In genomic region chr12:111504904-111505303, GRCm38 (mm10) we compare ENCODE assay signal across 8 mouse cellular contexts. TPM values are rescaled to one million over a fixed set of nuclear protein-coding genes. Genes with fewer than 3 reads are reported as not detected.
DNase-seq lines count a peak whose midpoint lies in the region; ATAC-seq lines count a peak whose summit lies in the region.

No protein-coding gene starts in this region.

- peaks cover 3% of the 10 kb centered on the region for H3K4me1 ChIP-seq in hindbrain, embryonic 16.5 days (ENCODE audit: control insufficient read depth, insufficient read depth, low read depth, low read length)

- WGBS in hindbrain, embryonic 16.5 days, result 3% methylated on average over 12 of the region's 12 CpGs

- H3K9ac ChIP-seq in hindbrain, embryonic 16.5 days (ENCODE audit: low read depth, low read length), result peak overlapping the region; percentile 36; the same call in 1 of the 2 replicates

- H3K4me2 ChIP-seq in hindbrain, embryonic 16.5 days (ENCODE audit: low read length), result peak overlapping the region; percentile 54

- peak; percentile 87 for ATAC-seq in hindbrain, embryonic 16.5 days

- no peaks in the 10 kb centered on the region for H3K36me3 ChIP-seq in hindbrain, embryonic 16.5 days (ENCODE audit: control insufficient read depth, insufficient read depth, low read length)

- no peaks in the 10 kb centered on the region for H3K27me3 ChIP-seq in hindbrain, embryonic 16.5 days (replicated peaks; ENCODE audit: control insufficient read depth, insufficient read depth, low read length)

- H3K4me3 ChIP-seq in hindbrain, embryonic 16.5 days (ENCODE audit: low read length), result peak overlapping the region; percentile 34

- peak overlapping the region; percentile 12; the same call in 1 of the 2 replicates for H3K27ac ChIP-seq in hindbrain, embryonic 16.5 days (ENCODE audit: low read depth, low read length)

- peak; percentile 58 for DNase-seq in T-cell, adult 2 months (ENCODE audit: low spot score)
- peak; percentile 94 to 98 for DNase-seq in cerebellum, postnatal 36 days
- peak; percentile 96 for DNase-seq in gastrocnemius, adult 18-20 months (ENCODE audit: low spot score)
- peak; percentile 96 to 97 for DNase-seq in left cerebral cortex, adult 18-20 months (ENCODE audit: low spot score in 2 of 2)
- DNase-seq in lung, postnatal 4 days, result peak; percentile 90 to 93
- DNase-seq in retina, postnatal 7 days (ENCODE audit: low read depth, low spot score), result peak; percentile 82
- DNase-seq in urinary bladder, adult 18-20 months (ENCODE audit: low spot score in 2 of 2), result peak; percentile 87 to 89

- H3K9me3 ChIP-seq in hindbrain, embryonic 16.5 days (ENCODE audit: control insufficient read depth, low read length), result no peaks in the 10 kb centered on the region

RNA-seq across cellular contexts. Expression of gene Gm266, which starts 19.3 kb away (rescaled TPM):
- total RNA-seq in gastrocnemius, adult 18-20 months (2021), result under 1 TPM in 1 of 2 experiments, not detected in 1; 0.18 TPM
- polyA plus RNA-seq in hindbrain, embryonic 16.5 days (2015; fragmentation: Nextera tagmentation; extraction: Ambion mirVana), result 2.6 and 5.0 TPM in 2 replicates
- 1 to 10 TPM; 3.4 to 5.0 TPM for total RNA-seq in left cerebral cortex, adult 18-20 months (2021)

RNA-seq across cellular contexts. Expression of gene Eif5, which starts 32.9 kb away (rescaled TPM):
- total RNA-seq in gastrocnemius, adult 18-20 months (2021), result 100 to 1,000 TPM; 160 to 165 TPM
- 482 and 486 TPM in 2 replicates for polyA plus RNA-seq in hindbrain, embryonic 16.5 days (2015; fragmentation: Nextera tagmentation; extraction: Ambion mirVana)
- total RNA-seq in left cerebral cortex, adult 18-20 months (2021), result 100 to 1,000 TPM; 247 to 250 TPM

Comparison
In these comparisons a context has a peak if more than half of its experiments do, and no peak if none do; other contexts are left out.
1. Peak in every context shown above with its lines: DNase-seq, ATAC-seq, H3K4me3 ChIP-seq and H3K27ac ChIP-seq.